Mouse (Mus musculus): ENCODE measurements around the gene Kalrn. TPM values are rescaled to one million over a fixed set of nuclear protein-coding genes. Genes with fewer than 3 reads are reported as not detected.
A peak's percentile ranks its signal among the peaks of the same experiment; 100 is the strongest.

Gene Kalrn
- polyA plus RNA-seq, 1 experiment from 2014 or later = 23.0 TPM

- H3K9me3 ChIP-seq (replicated peaks; ENCODE audit: control insufficient read depth, low read length) = no peaks in the 10 kb centered on the region
- H3K9ac ChIP-seq (ENCODE audit: low read depth, low read length) = no peak overlapping the region
- H3K27ac ChIP-seq (ENCODE audit: low read depth, low read length) = no peak overlapping the region
- H3K4me3 ChIP-seq (ENCODE audit: low read depth, low read length) = no peak overlapping the region
- H3K36me3 ChIP-seq (ENCODE audit: control insufficient read depth, insufficient read depth, low read length) = peaks cover 20% of the 10 kb centered on the region
- 87% methylated on average over 6 of the region's 6 CpGs for WGBS (ENCODE audit: insufficient replicate concordance)
- H3K4me1 ChIP-seq (ENCODE audit: control insufficient read depth, insufficient read depth, low read length) = peaks cover 8% of the 10 kb centered on the region
- no peak for ATAC-seq (replicated peaks; ENCODE audit: insufficient number of reproducible peaks, low FRiP score, low TSS enrichment)
- H3K4me2 ChIP-seq = no peak overlapping the region
- no peaks in the 10 kb centered on the region for H3K27me3 ChIP-seq (ENCODE audit: control insufficient read depth, insufficient read depth, low read length)
These were observed 609.8 kb downstream of the Kalrn start for GRCm38 (mm10) chr16:33963509-33963908.

- Histone ChIP-seq H3K4me1 (ENCODE audit: control insufficient read depth, insufficient read depth, low read length) (no peaks in the 10 kb centered on the region), H3K9ac (ENCODE audit: low read depth, low read length) (no peak overlapping the region), H3K36me3 (ENCODE audit: control insufficient read depth, insufficient read depth, low read length) (peaks cover 39% of the 10 kb centered on the region), H3K4me2 (no peak overlapping the region), H3K4me3 (ENCODE audit: low read depth, low read length) (no peak overlapping the region), H3K27me3 (ENCODE audit: control insufficient read depth, insufficient read depth, low read length) (no peaks in the 10 kb centered on the region), H3K27ac (ENCODE audit: low read depth, low read length) (no peak overlapping the region), H3K9me3 (replicated peaks; ENCODE audit: control insufficient read depth, low read length) (no peaks in the 10 kb centered on the region)
- 91% methylated on average over 1 of the region's 1 CpGs for WGBS (ENCODE audit: insufficient replicate concordance)
- ATAC-seq (replicated peaks; ENCODE audit: insufficient number of reproducible peaks, low FRiP score, low TSS enrichment) = no peak
These were observed 618.5 kb downstream of the Kalrn start for GRCm38 (mm10) chr16:33954793-33955192.

GRCm38 (mm10) chr16:33953008-33953407 lies 620.3 kb downstream of the Kalrn start:
- Histone ChIP-seq H3K4me2 (no peak overlapping the region), H3K9ac (ENCODE audit: low read depth, low read length) (no peak overlapping the region), H3K4me3 (ENCODE audit: low read depth, low read length) (no peak overlapping the region), H3K27ac (ENCODE audit: low read depth, low read length) (no peak overlapping the region), H3K9me3 (replicated peaks; ENCODE audit: control insufficient read depth, low read length) (no peaks in the 10 kb centered on the region), H3K4me1 (ENCODE audit: control insufficient read depth, insufficient read depth, low read length) (no peaks in the 10 kb centered on the region), H3K36me3 (ENCODE audit: control insufficient read depth, insufficient read depth, low read length) (peaks cover 40% of the 10 kb centered on the region), H3K27me3 (ENCODE audit: control insufficient read depth, insufficient read depth, low read length) (no peaks in the 10 kb centered on the region)
- ATAC-seq (replicated peaks; ENCODE audit: insufficient number of reproducible peaks, low FRiP score, low TSS enrichment) = no peak
- WGBS (ENCODE audit: insufficient replicate concordance) = 82% methylated on average over 4 of the region's 4 CpGs

- Histone ChIP-seq H3K27me3 (ENCODE audit: control insufficient read depth, insufficient read depth, low read length) (no peaks in the 10 kb centered on the region), H3K9ac (ENCODE audit: low read depth, low read length) (no peak overlapping the region), H3K27ac (ENCODE audit: low read depth, low read length) (no peak overlapping the region), H3K4me1 (ENCODE audit: control insufficient read depth, insufficient read depth, low read length) (peaks cover 4% of the 10 kb centered on the region; the same call in 1 of the 2 replicates), H3K4me2 (no peak overlapping the region), H3K36me3 (ENCODE audit: control insufficient read depth, insufficient read depth, low read length) (peaks cover 27% of the 10 kb centered on the region), H3K9me3 (replicated peaks; ENCODE audit: control insufficient read depth, low read length) (no peaks in the 10 kb centered on the region), H3K4me3 (ENCODE audit: low read depth, low read length) (no peak overlapping the region)
- no peak for ATAC-seq (replicated peaks; ENCODE audit: insufficient number of reproducible peaks, low FRiP score, low TSS enrichment)
- 37% methylated on average over 4 of the region's 4 CpGs for WGBS (ENCODE audit: insufficient replicate concordance)
These were observed 622.5 kb downstream of the Kalrn start for GRCm38 (mm10) chr16:33950830-33951229.

- Histone ChIP-seq H3K9me3 (replicated peaks; ENCODE audit: control insufficient read depth, low read length) (no peaks in the 10 kb centered on the region), H3K4me2 (no peak overlapping the region), H3K36me3 (ENCODE audit: control insufficient read depth, insufficient read depth, low read length) (peaks cover 22% of the 10 kb centered on the region), H3K4me1 (ENCODE audit: control insufficient read depth, insufficient read depth, low read length) (peaks cover 7% of the 10 kb centered on the region; the same call in 1 of the 2 replicates), H3K27me3 (ENCODE audit: control insufficient read depth, insufficient read depth, low read length) (no peaks in the 10 kb centered on the region), H3K9ac (ENCODE audit: low read depth, low read length) (no peak overlapping the region), H3K4me3 (ENCODE audit: low read depth, low read length) (no peak overlapping the region), H3K27ac (ENCODE audit: low read depth, low read length) (no peak overlapping the region)
- no peak for ATAC-seq (replicated peaks; ENCODE audit: insufficient number of reproducible peaks, low FRiP score, low TSS enrichment)
- WGBS (ENCODE audit: insufficient replicate concordance) = 78% methylated on average over 6 of the region's 6 CpGs
These were observed 622.9 kb downstream of the Kalrn start for GRCm38 (mm10) chr16:33950386-33950785.

GRCm38 (mm10) chr16:33947664-33948571 lies 625.4 kb downstream of the Kalrn start:
- Histone ChIP-seq H3K4me3 (ENCODE audit: low read depth, low read length) (no peak overlapping the region), H3K36me3 (ENCODE audit: control insufficient read depth, insufficient read depth, low read length) (peaks cover 6% of the 10 kb centered on the region; the same call in 1 of the 2 replicates), H3K4me2 (no peak overlapping the region), H3K9ac (ENCODE audit: low read depth, low read length) (no peak overlapping the region), H3K27ac (ENCODE audit: low read depth, low read length) (no peak overlapping the region), H3K9me3 (replicated peaks; ENCODE audit: control insufficient read depth, low read length) (no peaks in the 10 kb centered on the region), H3K27me3 (ENCODE audit: control insufficient read depth, insufficient read depth, low read length) (no peaks in the 10 kb centered on the region), H3K4me1 (ENCODE audit: control insufficient read depth, insufficient read depth, low read length) (peaks cover 21% of the 10 kb centered on the region)
- ATAC-seq (replicated peaks; ENCODE audit: insufficient number of reproducible peaks, low FRiP score, low TSS enrichment) = no peak
- 85% methylated on average over 17 of the region's 17 CpGs for WGBS (ENCODE audit: insufficient replicate concordance)

GRCm38 (mm10) chr16:33946021-33946420 lies 627.3 kb downstream of the Kalrn start:
- Histone ChIP-seq H3K4me1 (ENCODE audit: control insufficient read depth, insufficient read depth, low read length) (peaks cover 40% of the 10 kb centered on the region), H3K9me3 (replicated peaks; ENCODE audit: control insufficient read depth, low read length) (no peaks in the 10 kb centered on the region), H3K27me3 (ENCODE audit: control insufficient read depth, insufficient read depth, low read length) (no peaks in the 10 kb centered on the region), H3K9ac (ENCODE audit: low read depth, low read length) (no peak overlapping the region), H3K4me3 (ENCODE audit: low read depth, low read length) (no peak overlapping the region), H3K4me2 (no peak overlapping the region), H3K36me3 (ENCODE audit: control insufficient read depth, insufficient read depth, low read length) (peaks cover 6% of the 10 kb centered on the region; the same call in 1 of the 2 replicates), H3K27ac (ENCODE audit: low read depth, low read length) (no peak overlapping the region)
- WGBS (ENCODE audit: insufficient replicate concordance) = 63% methylated on average over 7 of the region's 7 CpGs
- no peak for ATAC-seq (replicated peaks; ENCODE audit: insufficient number of reproducible peaks, low FRiP score, low TSS enrichment)

- Histone ChIP-seq H3K36me3 (ENCODE audit: control insufficient read depth, insufficient read depth, low read length) (peaks cover 6% of the 10 kb centered on the region; the same call in 1 of the 2 replicates), H3K27ac (ENCODE audit: low read depth, low read length) (peak overlapping the region; percentile 31; the same call in 1 of the 2 replicates), H3K9me3 (replicated peaks; ENCODE audit: control insufficient read depth, low read length) (no peaks in the 10 kb centered on the region), H3K4me3 (ENCODE audit: low read depth, low read length) (no peak overlapping the region), H3K9ac (ENCODE audit: low read depth, low read length) (peak overlapping the region; percentile 36; the same call in 1 of the 2 replicates), H3K4me1 (ENCODE audit: control insufficient read depth, insufficient read depth, low read length) (peaks cover 50% of the 10 kb centered on the region), H3K4me2 (no peak overlapping the region), H3K27me3 (ENCODE audit: control insufficient read depth, insufficient read depth, low read length) (no peaks in the 10 kb centered on the region)
- WGBS (ENCODE audit: insufficient replicate concordance) = 16% methylated on average over 6 of the region's 6 CpGs
- ATAC-seq (replicated peaks; ENCODE audit: insufficient number of reproducible peaks, low FRiP score, low TSS enrichment) = no peak
These were observed 628.6 kb downstream of the Kalrn start for GRCm38 (mm10) chr16:33944772-33945171.

All from heart, embryonic 11.5 days (tissue).